Mouse (Mus musculus) kidney, embryonic 15.5 days (tissue): Measurements from ENCODE around the gene Man2c1. TPM values are rescaled to one million over a fixed set of nuclear protein-coding genes. Genes with fewer than 3 reads are reported as not detected.

Experiments used
- ATAC-seq: fragments of 200-750 bp; cut with Nextera tagmentation; replicated peaks from 2 replicates; pipeline ENCODE4 v1.8.0; 2017; ENCODE audit warnings: moderate TSS enrichment; ENCODE audit not compliant: low FRiP score
- H3K27ac ChIP-seq: fragments of 300-500 bp; sonication (generic); 2 replicates; pipeline ENCODE4 v1.5.1; 2015; ENCODE audit warnings: mild to moderate bottlenecking, inconsistent platforms
- H3K27me3 ChIP-seq: fragments of 300-500 bp; sonication (generic); 2 replicates; pipeline ENCODE4 v1.6.1; 2015; ENCODE audit warnings: inconsistent platforms
- H3K36me3 ChIP-seq: fragments of 300-500 bp; sonication (generic); 2 replicates; pipeline ENCODE4 v1.6.1; 2015; ENCODE audit warnings: inconsistent platforms
- H3K4me1 ChIP-seq: fragments of 300-500 bp; sonication (generic); 2 replicates; pipeline ENCODE4 v1.6.1; 2015; ENCODE audit warnings: inconsistent platforms
- H3K4me2 ChIP-seq: fragments of 300-500 bp; sonication (generic); 2 replicates; pipeline ENCODE4 v1.6.1; 2015; ENCODE audit warnings: moderate library complexity, mild to moderate bottlenecking, inconsistent platforms
- H3K4me3 ChIP-seq: fragments of 300-500 bp; sonication (generic); replicated peaks from 2 replicates; pipeline ENCODE4 v1.5.1; 2015; ENCODE audit warnings: mild to moderate bottlenecking, inconsistent platforms
- H3K9ac ChIP-seq: fragments of 300-500 bp; sonication (generic); 2 replicates; pipeline ENCODE4 v1.6.1; 2015; ENCODE audit warnings: mild to moderate bottlenecking, inconsistent platforms
- H3K9me3 ChIP-seq: fragments of 300-500 bp; sonication (generic); replicated peaks from 2 replicates; pipeline ENCODE4 v1.6.1; 2016; ENCODE audit warnings: inconsistent platforms
- WGBS: fragments of 180-500 bp; shearing (Covaris S2); methylation state at CpG from one replicate; pipeline ENCODE4 v1.1.7; 2015; ENCODE audit warnings: mixed read lengths; 5-methylcytosine and 5-hydroxymethylcytosine counted together
- polyA plus RNA-seq: library from polyadenylated mRNA; unstranded; fragments of >200 nt; fragmentation: Nextera tagmentation; extraction: Ambion mirVana; gene quantifications from 2 replicates; pipeline ENCODE4 v1.2.1, GENCODE M21; 2015

Gene Man2c1
- 80.8 and 95.2 TPM in 2 replicates for polyA plus RNA-seq

DNA sequence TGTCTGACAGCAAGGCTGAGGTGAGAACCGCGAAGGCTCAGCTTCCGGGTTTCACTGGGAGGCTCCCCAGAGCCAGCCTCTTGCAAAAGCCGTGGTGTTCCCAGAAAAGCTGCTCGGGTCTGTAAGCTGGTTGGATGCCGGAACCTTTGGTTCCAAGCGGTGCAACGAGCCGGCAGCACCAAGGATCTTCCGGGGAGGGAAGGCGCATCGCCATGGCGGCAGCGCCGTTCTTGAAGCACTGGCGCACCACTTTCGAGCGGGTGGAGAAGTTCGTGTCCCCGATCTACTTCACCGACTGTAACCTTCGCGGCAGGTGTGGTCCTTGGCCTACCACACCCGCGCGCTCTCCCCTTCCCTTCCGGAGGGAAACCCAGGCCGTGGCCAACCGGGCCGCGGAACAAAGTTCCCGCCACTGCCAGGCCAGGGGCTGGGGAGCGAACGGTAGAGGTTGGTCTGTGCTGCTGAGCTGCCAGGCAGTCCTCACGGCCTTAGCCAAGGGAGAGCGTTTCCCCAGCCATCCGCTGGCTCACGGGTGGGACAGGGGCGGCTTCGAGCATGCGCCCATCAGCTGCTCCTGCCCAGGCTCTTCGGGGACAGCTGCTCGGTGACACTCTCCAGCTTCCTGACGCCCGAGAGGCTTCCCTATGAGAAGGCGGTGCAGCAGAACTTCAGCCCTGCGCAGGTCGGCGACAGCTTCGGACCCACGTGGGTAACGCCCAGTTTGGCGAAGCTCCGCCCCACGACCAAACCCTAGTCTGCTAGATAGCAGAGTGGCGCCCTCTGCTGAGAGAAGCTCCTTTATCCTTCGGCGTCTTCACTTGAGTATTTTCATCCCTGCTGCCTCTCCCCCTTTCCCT, at the start of gene Man2c1:
Gene Man2c1, plus strand, starts transcription at position 114 of the 857 bp plus-strand sequence.
- no peaks in the 10 kb centered on the region for H3K9me3 ChIP-seq
- no peaks in the 10 kb centered on the region for H3K27me3 ChIP-seq
- peak within 1 kb of the TSS; percentile 93 for H3K4me2 ChIP-seq
- H3K36me3 ChIP-seq, result peaks cover 55% of the 10 kb centered on the region
- H3K4me1 ChIP-seq, result peaks cover 14% of the 10 kb centered on the region
- peak within 1 kb of the TSS; percentile 86 for H3K4me3 ChIP-seq
- ATAC-seq, result peak; percentile 93
- H3K9ac ChIP-seq, result peak within 1 kb of the TSS; percentile 84
- H3K27ac ChIP-seq, result peak within 1 kb of the TSS; percentile 99
- under 1% methylated on average over 58 of the region's 58 CpGs for WGBS

- no peaks in the 10 kb centered on the region for H3K27me3 ChIP-seq
Observed at GRCm38 (mm10) chr9:57082236-57082635, 48.3 kb upstream of the Man2c1 start.

DNA sequence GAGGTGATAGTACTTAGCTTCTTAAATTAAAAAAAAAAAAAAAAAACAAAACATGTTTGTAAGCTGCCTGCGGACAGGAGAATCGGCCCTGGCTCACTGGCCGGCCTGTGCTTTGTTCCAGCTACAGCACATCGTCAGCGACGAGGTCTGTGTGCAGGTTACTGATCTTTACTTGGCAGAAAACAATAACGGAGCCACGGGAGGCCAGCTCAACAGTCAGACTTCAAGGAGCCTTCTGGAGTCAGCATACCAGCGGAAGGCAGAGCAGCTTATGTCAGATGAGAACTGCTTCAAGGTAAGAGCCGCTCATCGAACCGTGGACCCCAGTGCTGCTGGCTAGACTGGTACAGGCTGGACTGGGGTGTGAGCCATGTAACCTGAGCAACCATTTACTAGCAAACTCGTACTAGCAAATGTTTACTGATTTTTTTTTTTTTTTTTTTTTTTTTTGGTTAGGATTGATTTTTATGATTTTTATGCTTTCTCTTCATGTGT, 13.2 kb upstream of the Man2c1 start:
- peaks cover 96% of the 10 kb centered on the region for H3K36me3 ChIP-seq
- no peak overlapping the region for H3K27ac ChIP-seq
- H3K27me3 ChIP-seq, result no peaks in the 10 kb centered on the region
- no peak for ATAC-seq
- no peaks in the 10 kb centered on the region for H3K4me1 ChIP-seq
- 89% methylated on average over 13 of the region's 13 CpGs for WGBS
- no peak overlapping the region for H3K9ac ChIP-seq
- H3K9me3 ChIP-seq, result no peaks in the 10 kb centered on the region
- no peak overlapping the region for H3K4me3 ChIP-seq
- H3K4me2 ChIP-seq, result no peak overlapping the region

More at GRCm38 (mm10) chr9:57082236-57082635, 48.3 kb upstream of the Man2c1 start:
- no peak overlapping the region for H3K9ac ChIP-seq
- H3K4me2 ChIP-seq, result no peak overlapping the region
- no peak overlapping the region for H3K27ac ChIP-seq
- 76% methylated on average over 3 of the region's 3 CpGs for WGBS
- H3K4me3 ChIP-seq, result no peak overlapping the region
- no peaks in the 10 kb centered on the region for H3K9me3 ChIP-seq
- H3K36me3 ChIP-seq, result peaks cover 34% of the 10 kb centered on the region
- peaks cover 15% of the 10 kb centered on the region for H3K4me1 ChIP-seq
- ATAC-seq, result no peak

GRCm38 (mm10) chr9:57129641-57130040, 849 bp upstream of the Man2c1 start:
- H3K27ac ChIP-seq, result peak overlapping the region; percentile 99; the same call in 1 of the 2 replicates
- H3K9ac ChIP-seq, result no peak overlapping the region
- no peak for ATAC-seq
- H3K4me1 ChIP-seq, result peaks cover 14% of the 10 kb centered on the region
- H3K9me3 ChIP-seq, result no peaks in the 10 kb centered on the region
- H3K27me3 ChIP-seq, result no peaks in the 10 kb centered on the region
- H3K4me3 ChIP-seq, result peak overlapping the region; percentile 86; the same call in 1 of the 2 replicates
- peaks cover 56% of the 10 kb centered on the region for H3K36me3 ChIP-seq
- H3K4me2 ChIP-seq, result peak overlapping the region; percentile 93

- H3K4me2 ChIP-seq, result no peak overlapping the region
- ATAC-seq, result no peak
- H3K36me3 ChIP-seq, result peaks cover 81% of the 10 kb centered on the region
- no peak overlapping the region for H3K4me3 ChIP-seq
- H3K27me3 ChIP-seq, result no peaks in the 10 kb centered on the region
- H3K27ac ChIP-seq, result no peak overlapping the region
- WGBS, result 90% methylated on average over 6 of the region's 6 CpGs
- no peak overlapping the region for H3K9ac ChIP-seq
- H3K9me3 ChIP-seq, result no peaks in the 10 kb centered on the region
- no peaks in the 10 kb centered on the region for H3K4me1 ChIP-seq
Observed at GRCm38 (mm10) chr9:57137246-57137645, 6.8 kb downstream of the Man2c1 start.

GRCm38 (mm10) chr9:57137777-57138176, 7.3 kb downstream of the Man2c1 start:
- 84% methylated on average over 9 of the region's 9 CpGs for WGBS
- Histone ChIP-seq H3K4me3 (no peak overlapping the region), H3K9me3 (no peaks in the 10 kb centered on the region), H3K36me3 (peaks cover 86% of the 10 kb centered on the region), H3K4me1 (no peaks in the 10 kb centered on the region), H3K9ac (no peak overlapping the region), H3K4me2 (no peak overlapping the region), H3K27me3 (no peaks in the 10 kb centered on the region), H3K27ac (no peak overlapping the region)
- ATAC-seq, result no peak

GRCm38 (mm10) chr9:57138507-57138906, 8.0 kb downstream of the Man2c1 start:
- H3K27ac ChIP-seq, result no peak overlapping the region
- ATAC-seq, result no peak
- no peak overlapping the region for H3K4me2 ChIP-seq
- H3K9ac ChIP-seq, result no peak overlapping the region
- WGBS, result 94% methylated on average over 6 of the region's 6 CpGs
- peaks cover 92% of the 10 kb centered on the region for H3K36me3 ChIP-seq
- H3K27me3 ChIP-seq, result no peaks in the 10 kb centered on the region
- no peaks in the 10 kb centered on the region for H3K9me3 ChIP-seq
- no peaks in the 10 kb centered on the region for H3K4me1 ChIP-seq
- H3K4me3 ChIP-seq, result no peak overlapping the region

DNA sequence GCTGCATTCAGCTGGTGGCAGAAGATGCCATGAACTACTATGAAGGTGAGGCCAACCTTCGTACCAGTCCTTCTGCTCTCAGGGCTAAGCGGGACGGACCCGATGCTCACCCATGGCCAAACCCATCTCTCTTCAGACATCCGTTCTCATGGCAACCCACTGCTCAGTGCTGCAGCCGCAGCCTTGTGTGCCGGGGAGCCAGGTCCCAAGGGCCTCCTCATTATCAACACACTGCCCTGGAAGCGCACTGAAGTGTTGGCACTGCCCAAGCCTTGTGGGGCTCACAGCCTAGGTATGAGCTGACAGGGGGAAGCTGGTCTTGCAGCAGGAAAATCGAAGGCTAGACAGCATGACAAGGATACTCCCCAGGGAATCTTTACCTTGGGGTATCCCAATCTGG, 8.6 kb downstream of the Man2c1 start:
- H3K27me3 ChIP-seq, result no peaks in the 10 kb centered on the region
- ATAC-seq, result no peak
- peaks cover 96% of the 10 kb centered on the region for H3K36me3 ChIP-seq
- no peak overlapping the region for H3K4me2 ChIP-seq
- WGBS, result 90% methylated on average over 9 of the region's 9 CpGs
- no peak overlapping the region for H3K27ac ChIP-seq
- no peaks in the 10 kb centered on the region for H3K4me1 ChIP-seq
- no peak overlapping the region for H3K4me3 ChIP-seq
- no peaks in the 10 kb centered on the region for H3K9me3 ChIP-seq
- H3K9ac ChIP-seq, result no peak overlapping the region

GRCm38 (mm10) chr9:57139571-57139970, 9.1 kb downstream of the Man2c1 start:
- peaks cover 96% of the 10 kb centered on the region for H3K36me3 ChIP-seq
- no peak overlapping the region for H3K4me2 ChIP-seq
- no peak overlapping the region for H3K9ac ChIP-seq
- no peak overlapping the region for H3K27ac ChIP-seq
- WGBS, result 88% methylated on average over 5 of the region's 5 CpGs
- H3K4me3 ChIP-seq, result no peak overlapping the region
- no peaks in the 10 kb centered on the region for H3K27me3 ChIP-seq
- H3K4me1 ChIP-seq, result no peaks in the 10 kb centered on the region
- no peak for ATAC-seq
- no peaks in the 10 kb centered on the region for H3K9me3 ChIP-seq

GRCm38 (mm10) chr9:57141417-57142353, 11.2 kb downstream of the Man2c1 start:
- Histone ChIP-seq H3K36me3 (peaks cover 80% of the 10 kb centered on the region), H3K27me3 (no peaks in the 10 kb centered on the region), H3K27ac (no peak overlapping the region), H3K9me3 (no peaks in the 10 kb centered on the region), H3K4me2 (no peak overlapping the region), H3K9ac (no peak overlapping the region), H3K4me1 (peaks cover 3% of the 10 kb centered on the region; the same call in 1 of the 2 replicates), H3K4me3 (no peak overlapping the region)
- WGBS, result 90% methylated on average over 17 of the region's 17 CpGs
- ATAC-seq, result no peak

DNA sequence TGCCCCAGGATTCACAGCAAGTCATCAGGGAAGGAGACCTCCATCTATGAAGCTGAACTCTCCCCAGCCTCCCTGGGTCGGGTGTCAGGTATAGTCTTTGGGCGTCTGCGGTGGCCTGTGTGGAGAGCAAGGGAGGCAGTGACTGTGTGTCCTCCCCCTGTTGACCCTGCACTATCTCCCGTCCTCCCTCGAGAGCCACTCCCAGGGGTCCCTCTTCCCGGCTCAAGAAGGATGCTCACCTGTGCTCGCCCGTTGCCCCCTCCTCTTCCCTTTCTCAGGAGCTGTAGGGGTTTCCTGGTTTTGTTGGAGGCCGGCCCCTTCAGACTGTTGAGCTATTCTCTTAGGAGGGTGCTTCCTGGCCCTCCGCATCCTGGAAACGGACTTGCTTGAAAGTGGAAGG, 12.7 kb downstream of the Man2c1 start:
- H3K36me3 ChIP-seq, result peaks cover 64% of the 10 kb centered on the region
- WGBS, result 80% methylated on average over 11 of the region's 11 CpGs
- no peak overlapping the region for H3K27ac ChIP-seq
- ATAC-seq, result no peak
- no peak overlapping the region for H3K9ac ChIP-seq
- no peak overlapping the region for H3K4me3 ChIP-seq
- peaks cover 10% of the 10 kb centered on the region for H3K4me1 ChIP-seq
- no peaks in the 10 kb centered on the region for H3K9me3 ChIP-seq
- H3K4me2 ChIP-seq, result no peak overlapping the region
- H3K27me3 ChIP-seq, result no peaks in the 10 kb centered on the region

DNA sequence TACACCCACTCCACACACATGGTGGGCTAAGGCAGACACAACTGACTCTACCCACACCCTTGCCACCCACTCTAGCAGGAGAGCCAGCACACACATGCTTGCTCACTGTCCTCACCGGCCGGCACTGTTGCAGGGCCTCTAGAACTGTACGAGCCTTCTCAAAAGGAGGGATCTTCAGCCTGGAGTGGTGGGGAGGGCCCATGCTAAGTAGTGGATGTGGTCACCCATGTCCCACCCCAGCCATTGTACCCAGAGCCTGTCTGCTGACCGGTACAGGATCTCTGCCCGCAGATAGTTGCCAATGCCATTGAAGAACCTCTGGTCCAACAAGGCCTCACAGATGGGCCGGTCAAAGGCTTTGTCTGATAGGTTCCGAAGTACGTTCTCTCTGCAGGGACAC, 14.3 kb downstream of the Man2c1 start:
- 92% methylated on average over 8 of the region's 8 CpGs for WGBS
- Histone ChIP-seq H3K9me3 (no peaks in the 10 kb centered on the region), H3K4me3 (no peak overlapping the region), H3K27ac (no peak overlapping the region), H3K27me3 (no peaks in the 10 kb centered on the region), H3K4me2 (no peak overlapping the region), H3K9ac (no peak overlapping the region), H3K36me3 (peaks cover 49% of the 10 kb centered on the region), H3K4me1 (peaks cover 16% of the 10 kb centered on the region)
- no peak for ATAC-seq
